Mouse (Mus musculus): Measurements from ENCODE around the gene Ticam1.
A peak's percentile ranks its signal among the peaks of the same experiment; 100 is the strongest.

Gene Ticam1

DNA sequence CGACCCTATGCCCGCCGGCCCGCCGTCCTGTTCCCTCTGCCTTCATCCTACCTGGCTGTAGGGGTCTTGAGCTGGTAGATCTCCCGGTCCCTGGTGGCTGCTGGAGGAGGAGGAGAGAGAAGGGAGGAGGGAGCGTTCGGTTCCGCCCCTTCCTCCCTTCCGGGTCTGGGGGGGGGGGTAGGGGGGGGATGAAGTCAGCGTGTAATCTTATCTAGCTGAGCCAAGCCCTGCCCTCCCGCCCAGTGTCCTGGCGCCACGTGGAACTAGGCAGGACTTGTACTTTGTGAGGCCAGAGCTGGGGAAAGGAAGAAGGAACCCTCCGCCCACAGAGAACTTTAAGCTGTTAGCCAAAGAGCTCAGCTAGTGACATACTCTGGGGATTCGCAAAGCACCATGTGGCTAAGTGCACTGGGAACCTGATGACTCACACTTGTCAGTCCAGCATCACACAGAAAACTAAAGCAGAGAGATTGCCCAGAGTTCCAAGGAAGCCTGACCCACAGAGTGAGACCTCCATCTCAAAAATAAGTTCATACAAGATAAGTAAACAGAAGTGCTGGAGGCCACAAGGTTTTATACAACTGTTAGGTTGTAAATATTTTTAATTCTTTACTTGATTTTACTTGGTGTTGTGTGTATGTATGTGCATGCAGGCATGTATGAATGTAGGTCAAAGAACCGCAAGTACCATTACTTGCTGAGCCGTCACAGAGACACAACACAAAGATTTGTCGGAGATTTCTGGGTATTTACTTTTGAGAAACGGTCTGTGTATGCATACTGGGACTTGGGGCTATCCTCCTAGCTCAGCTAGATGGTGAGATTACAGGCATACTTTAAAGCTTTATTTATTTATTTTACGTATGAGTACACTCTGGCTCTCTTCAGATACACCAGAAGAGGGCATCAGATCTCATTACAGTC is at the start of gene Ticam1:
Gene Ticam1, minus strand, starts transcription at position 144 of the 924 bp plus-strand sequence.
- DNase-seq, result peak; percentile 89

- peak; percentile 100 for DNase-seq
Measured at GRCm38 (mm10) chr17:56325450-56326152, 49.0 kb upstream of the Ticam1 start, which contains the start of gene Kdm4b. Gene Kdm4b (plus strand): TSS chr17:56326062.

DNA sequence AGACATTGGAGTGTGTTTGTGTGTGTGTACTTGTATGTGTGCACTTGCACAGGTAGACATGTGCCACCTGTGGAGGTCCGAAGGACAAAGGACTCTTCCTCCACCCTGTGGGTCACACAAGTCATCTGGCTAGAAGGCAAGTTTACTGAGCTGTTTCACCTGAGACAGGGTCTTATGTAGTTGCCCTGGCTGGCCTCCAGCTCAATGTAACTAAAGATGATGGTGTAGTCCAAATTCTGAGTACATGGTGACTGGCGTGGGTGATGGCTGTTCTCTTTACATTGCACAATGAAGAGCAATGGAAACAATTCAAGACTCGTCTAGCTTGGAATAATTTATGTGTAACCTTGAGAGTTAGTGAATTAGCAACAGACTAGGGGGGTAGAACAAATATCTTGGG is 47.8 kb upstream of the Ticam1 start:
- no peak for DNase-seq

GRCm38 (mm10) chr17:56309191-56309945 is 32.8 kb upstream of the Ticam1 start:
- no peak for DNase-seq

- DNase-seq, result no peak
Measured at GRCm38 (mm10) chr17:56308088-56308487, 31.5 kb upstream of the Ticam1 start.

DNA sequence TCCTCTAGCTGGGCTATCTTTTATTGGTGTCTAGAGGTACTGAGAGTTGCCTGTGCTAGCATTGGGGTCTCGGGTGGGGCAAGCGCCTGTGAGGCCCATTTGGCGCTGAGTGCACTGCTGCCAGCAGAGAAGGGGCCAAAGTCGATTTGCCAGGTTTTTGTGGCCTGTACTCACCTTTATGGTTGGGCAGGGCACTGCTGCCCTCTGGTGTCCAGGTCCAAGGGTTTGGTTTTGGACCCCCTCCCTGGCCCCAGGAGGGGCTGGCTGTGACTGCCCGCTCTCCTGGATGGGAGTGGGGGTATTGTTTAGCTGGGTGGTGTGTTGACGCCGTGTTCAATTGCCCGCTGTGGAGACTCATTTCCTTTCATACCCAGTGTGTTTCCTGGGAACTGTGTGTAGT is 29.2 kb upstream of the Ticam1 start:
- no peak for DNase-seq

DNA sequence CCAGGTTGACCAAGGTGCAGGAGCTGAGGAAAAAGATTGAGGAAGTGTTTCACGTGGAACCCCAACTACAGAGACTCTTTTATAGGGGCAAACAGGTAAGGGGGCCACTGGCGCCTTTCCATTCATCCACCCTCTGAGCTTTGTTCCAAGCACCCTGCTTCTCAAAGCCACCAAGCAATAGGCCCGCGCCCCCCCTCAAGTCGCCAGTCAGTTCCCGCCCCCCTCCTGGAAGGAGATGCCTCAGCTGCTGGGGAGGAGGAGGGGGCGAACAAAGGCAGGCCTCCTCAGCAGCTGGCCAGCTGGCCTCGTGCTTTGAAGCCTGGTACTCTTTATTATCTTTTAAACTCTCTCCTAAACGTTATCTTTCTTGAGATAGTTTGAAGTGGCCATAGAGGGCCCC is 28.6 kb upstream of the Ticam1 start:
- DNase-seq, result no peak

- no peak for DNase-seq
Measured at GRCm38 (mm10) chr17:56304718-56305117, 28.1 kb upstream of the Ticam1 start.

DNA sequence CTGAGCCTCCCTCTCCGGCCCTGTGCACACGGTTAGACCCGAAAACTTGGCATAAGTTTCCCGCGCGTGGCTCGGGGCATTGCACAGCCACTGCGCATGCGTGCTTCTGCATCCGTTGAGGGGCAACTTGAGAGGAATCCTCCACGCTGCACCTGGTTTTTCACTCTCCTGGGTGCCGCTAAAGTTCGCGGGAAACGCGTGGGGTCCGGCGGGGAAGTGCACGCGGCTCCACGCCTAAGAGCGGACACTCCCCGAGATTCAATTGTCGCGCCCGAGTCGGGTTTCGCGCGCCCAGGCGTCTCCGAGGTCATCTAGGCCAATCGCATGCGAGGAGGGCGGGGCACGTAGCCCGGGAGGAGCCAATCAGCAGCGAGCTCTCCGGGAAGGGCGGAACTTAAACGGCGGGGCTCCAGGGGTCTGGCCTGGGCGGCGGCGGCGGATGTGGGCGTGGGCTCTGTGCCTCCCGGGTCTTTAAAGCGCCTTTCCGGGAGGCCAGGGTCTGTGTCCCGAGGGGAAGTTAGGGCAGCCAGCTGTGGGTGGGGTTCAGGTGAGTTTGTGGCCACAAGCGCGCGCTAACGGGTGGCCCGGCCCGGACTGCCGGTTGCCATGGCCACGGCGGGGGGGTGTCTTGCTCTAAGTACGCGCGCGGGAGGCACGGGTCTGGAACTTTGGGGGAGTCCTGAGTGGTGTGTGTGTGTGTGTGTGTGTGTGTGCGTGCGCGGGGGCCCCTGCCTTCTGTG is 27.4 kb upstream of the Ticam1 start:
- DNase-seq, result peak; percentile 93

GRCm38 (mm10) chr17:56303160-56303846 is 26.7 kb upstream of the Ticam1 start, which contains the start of gene Uhrf1:
Gene Uhrf1 (plus strand): TSS chr17:56303321.
- DNase-seq, result no peak

DNA sequence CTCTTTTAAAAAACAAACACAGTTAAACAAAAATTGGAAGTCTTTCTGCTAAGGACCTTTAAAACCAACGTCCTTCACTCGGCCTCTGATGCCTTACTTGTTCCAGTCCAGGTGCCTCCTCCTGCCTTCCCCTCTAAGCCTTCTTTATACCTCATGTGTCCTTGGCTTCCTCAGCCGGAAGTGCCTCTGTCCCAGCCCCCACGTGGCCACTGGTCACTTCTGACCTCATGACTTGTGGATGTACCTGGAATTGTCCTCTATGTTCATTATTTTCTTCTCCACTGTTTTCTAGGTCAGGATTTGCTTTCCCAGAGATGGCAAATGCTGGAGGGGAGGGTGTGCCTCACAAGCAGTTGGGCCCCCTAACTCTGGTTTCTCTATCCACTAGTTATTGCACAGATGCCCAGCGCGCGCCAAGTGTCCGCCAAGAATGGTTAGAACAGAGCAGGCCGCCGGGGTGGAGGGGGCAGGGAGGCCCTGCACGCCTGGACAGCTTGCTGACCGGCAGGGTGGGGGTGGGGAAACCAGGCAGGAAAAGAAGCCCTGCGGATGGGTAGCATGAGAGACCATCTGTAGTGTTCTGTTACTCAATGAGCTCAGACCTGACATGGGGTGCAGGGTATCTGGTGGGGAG is 25.9 kb upstream of the Ticam1 start:
- DNase-seq, result no peak

DNA sequence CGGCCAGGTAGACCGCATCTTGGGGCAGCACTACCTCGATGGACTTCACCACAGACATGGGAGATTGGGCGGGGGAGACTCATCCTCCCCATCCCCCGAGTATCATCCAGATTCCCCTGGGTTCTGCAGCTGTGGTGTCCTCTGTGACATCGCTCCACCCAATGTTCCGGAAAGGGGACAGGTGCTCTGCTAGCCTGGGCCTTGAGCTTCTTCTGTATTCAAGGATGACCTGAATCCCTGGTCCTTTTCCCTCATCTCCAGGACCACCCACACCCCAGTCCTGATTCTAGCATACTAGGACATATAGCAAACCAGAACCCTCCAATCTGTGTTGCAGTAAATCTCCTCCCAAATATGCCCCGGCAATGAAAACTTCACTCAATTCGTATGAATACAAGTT is 23.6 kb upstream of the Ticam1 start, which contains the start of gene Arrdc5:
Gene Arrdc5, minus strand, starts transcription at position 101 of the 400 bp plus-strand sequence.
- DNase-seq, result no peak

- DNase-seq, result no peak
Measured at GRCm38 (mm10) chr17:56298238-56298637, 21.7 kb upstream of the Ticam1 start.

GRCm38 (mm10) chr17:56296201-56296600 is 19.6 kb upstream of the Ticam1 start:
- no peak for DNase-seq

DNA sequence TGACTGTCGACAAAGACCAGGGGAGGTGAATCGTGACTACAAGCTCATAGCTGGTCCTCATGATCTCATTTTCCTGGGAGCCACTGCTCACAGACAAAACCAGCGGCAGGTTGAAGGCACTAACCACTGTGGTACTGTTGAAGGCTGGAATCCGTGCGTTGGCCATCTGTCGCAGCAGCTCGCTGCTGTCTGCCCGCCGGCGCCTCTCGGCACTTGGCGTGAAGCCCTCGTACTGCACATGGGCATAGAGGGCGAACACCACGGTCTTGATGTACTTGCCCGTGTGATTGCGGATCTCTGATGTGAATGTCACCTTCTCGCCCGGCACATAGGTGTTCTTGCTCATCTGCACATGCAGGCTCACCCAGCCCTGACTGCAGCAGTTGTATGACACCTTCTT is 17.7 kb upstream of the Ticam1 start:
- DNase-seq, result no peak

DNA sequence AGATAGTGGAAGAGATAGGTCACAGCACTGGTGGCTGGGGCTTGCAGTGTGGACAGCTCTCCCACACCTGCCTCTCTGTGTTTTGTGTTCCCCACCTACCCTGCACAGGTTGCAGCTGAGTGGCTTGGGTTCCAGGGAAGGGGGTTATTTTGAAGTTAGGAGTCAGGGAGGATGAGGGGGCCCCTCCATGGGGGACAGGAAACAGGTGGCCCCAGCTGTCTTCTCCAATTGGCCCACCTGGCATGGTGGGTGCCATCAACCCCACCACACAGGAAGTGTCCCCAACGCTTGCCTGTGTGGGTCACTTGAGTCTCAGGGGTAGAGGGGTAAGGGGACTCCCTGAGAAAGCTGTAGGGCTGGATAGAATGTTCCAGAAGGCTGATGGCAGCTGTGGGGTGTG is 16.7 kb upstream of the Ticam1 start:
- no peak for DNase-seq

GRCm38 (mm10) chr17:56292531-56293222 is 16.1 kb upstream of the Ticam1 start, which contains the start of gene Plin3:
Gene Plin3 (minus strand): TSS chr17:56292873.
- DNase-seq, result no peak

DNA sequence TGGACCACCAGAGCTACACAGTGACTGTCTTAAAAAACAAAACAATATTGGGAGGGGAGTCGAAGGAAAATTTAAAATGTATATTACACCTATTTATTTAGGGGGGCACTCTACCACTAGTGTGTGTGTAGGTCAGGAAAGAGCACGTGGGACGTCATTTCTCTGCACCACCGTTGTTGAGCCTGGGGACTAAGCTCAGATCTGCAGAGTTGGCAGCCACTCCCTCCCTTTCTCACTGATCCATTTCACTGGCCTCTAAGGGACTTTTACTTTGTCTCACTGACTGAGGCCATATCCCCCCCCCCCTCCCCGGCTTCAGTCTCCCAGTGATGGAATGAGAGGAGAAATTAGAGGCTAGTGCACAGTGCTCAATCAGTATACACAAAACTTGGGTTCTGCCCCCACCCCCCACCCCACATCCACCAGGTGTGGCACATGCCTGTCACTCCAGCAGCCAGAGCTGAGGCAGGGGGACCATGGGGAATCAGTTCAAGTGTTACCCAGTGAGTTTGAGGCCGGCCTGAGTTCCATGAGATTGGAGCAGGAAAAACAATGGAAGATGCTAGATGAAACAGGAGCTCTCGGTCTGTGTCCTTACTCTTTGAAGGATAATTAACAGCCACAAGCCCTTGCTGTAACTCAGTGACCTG is 15.4 kb upstream of the Ticam1 start:
- no peak for DNase-seq

- peak; percentile 61 for DNase-seq
Measured at GRCm38 (mm10) chr17:56291171-56291511, 14.6 kb upstream of the Ticam1 start.

All from right cerebral cortex, adult 18-20 months (tissue).